Mouse (Mus musculus): ENCODE data around the gene Mgst3.
"Not testable (repeated sequence)": the region's sequence is repeated elsewhere in the genome, so short reads cannot be mapped to it uniquely, and the experiment has no call there.

The Mgst3 gene

DNA sequence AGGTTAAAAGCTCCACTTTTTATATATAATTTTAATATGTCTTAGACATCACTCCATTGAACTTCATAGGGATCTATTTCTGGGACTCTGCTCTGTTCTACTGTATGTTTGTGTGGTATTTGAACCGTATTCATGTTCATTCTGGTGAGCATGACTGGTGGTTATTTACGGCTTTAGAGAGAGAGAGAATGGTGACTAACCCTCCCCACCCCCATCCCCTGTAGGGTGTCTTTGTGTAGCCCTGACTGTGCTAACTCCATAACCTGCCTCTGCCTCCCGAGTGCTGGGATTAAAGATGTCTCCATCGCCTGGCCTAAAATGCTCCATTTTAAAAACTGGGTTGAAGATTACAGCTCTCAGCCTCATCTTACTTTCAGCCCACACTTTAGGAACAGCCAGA, 33.4 kb downstream of the Mgst3 start:
- no peak for DNase-seq (ENCODE audit: low spot score)

- DNase-seq (ENCODE audit: low spot score): no peak
Measured at GRCm38 (mm10) chr1:167358731-167359130, 34.9 kb downstream of the Mgst3 start.

GRCm38 (mm10) chr1:167357387-167357786, 36.3 kb downstream of the Mgst3 start:
- DNase-seq (ENCODE audit: low spot score): no peak

DNA sequence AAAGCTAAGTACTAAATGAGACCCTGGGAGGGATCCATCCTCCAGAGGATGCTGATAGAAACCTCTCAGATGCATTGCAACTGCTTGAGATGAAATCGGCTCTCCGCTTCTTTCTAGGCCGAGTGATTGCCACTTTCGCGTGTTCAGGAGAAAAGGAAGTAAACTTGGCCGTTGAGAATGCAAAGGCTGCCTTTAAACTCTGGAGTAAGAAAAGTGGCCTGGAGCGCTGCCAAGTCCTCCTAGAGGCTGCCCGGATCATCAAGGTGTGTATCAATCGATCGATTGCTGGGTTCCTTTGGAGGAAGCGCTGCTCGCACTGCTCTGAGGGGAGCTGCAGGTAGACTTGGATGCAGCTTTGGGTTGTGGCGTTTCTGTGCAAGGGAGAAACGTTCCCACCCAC, 41.2 kb downstream of the Mgst3 start:
- no peak for DNase-seq (ENCODE audit: low spot score)

GRCm38 (mm10) chr1:167350597-167351415, 42.8 kb downstream of the Mgst3 start:
- DNase-seq (ENCODE audit: low spot score): no peak

DNA sequence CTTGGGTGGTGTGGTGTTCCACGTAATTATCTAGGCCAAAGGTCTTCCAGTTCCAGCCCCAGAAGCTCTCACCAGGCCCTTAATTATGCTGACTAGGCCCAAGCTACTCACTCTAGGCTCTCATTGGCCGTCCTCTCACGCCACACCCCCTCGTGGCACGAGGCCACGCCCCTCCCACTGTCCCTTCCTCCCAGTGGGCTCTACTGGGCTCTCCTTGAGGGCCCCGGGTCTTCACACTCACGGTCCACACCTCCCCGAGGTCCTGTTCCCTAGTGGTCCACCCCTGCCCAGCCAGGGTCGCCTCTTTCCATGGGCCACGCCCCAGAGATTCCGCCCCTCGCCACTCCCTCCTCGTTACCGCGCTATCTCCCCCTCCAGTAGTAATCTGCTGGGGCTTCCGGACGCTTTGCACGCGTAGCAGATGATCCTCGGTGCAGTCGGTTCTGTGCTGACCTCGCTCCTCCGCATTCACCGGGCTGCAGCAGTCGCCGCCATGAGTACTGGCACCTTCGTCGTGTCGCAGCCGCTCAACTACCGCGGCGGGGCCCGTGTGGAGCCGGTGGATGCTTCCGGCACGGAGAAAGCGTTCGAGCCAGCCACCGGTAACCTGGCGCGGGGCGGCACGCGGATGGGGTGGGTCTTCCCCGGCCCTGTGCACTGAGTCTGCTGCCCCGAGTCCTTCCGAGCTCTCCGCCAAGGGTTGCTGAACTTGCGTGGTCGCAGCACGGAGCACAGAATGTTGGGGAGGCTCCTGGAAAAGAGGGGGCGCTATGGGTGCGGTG, 43.6 kb downstream of the Mgst3 start, which contains the start of gene Aldh9a1:
TSS of gene Aldh9a1 (plus strand) at position 177 of the 782 bp plus-strand sequence.
- peak; percentile 77 for DNase-seq (ENCODE audit: low spot score)

- not testable (repeated sequence) for DNase-seq (ENCODE audit: low spot score)
Measured at GRCm38 (mm10) chr1:167349206-167349605, 44.4 kb downstream of the Mgst3 start.

DNA sequence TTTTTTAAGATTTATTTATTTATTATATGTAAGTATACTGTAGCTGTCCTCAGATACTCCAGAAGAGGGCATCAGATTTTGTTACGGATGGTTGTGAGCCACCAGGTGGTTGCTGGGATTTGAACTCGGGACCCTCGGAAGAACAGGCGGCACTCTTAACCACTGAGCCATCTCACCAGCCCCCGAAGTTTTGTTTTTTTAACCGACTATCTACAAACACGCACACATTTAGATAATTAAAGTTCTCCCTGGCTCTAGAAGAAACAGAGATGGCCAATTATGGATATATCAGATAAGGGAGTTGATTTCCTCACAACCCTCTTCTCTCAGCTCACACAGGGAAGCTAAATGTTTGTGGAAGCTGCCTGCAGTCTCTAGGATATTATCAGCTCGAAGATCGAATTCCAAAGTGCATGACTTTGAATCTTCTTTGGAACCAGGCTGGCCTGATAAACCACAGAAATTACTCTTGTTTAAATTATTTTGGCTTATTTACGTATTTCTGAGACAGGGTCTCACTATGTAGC, 47.6 kb downstream of the Mgst3 start:
- DNase-seq (ENCODE audit: low spot score): not testable (repeated sequence)

DNA sequence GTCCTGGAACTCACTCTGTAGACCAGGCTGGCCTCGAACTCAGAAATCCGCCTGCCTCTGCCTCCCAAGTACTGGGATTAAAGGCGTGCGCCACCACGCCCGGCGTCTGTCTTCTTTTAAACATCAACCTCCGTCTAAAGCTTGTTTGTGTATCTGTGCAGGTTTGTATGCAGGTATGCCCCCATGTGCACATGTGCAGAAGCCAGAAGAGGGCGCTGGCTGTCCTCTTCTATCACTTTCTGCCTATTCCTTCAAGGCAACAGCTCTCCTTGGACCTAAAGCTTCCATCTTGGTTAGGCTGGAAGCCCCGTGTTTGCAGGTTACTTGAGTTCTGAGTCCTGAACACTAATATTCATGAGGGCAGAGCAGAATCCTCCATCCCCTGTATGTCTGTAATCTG, 50.8 kb downstream of the Mgst3 start:
- DNase-seq (ENCODE audit: low spot score): no peak

- no peak for DNase-seq (ENCODE audit: low spot score)
Measured at GRCm38 (mm10) chr1:167340910-167341528, 52.6 kb downstream of the Mgst3 start.

DNA sequence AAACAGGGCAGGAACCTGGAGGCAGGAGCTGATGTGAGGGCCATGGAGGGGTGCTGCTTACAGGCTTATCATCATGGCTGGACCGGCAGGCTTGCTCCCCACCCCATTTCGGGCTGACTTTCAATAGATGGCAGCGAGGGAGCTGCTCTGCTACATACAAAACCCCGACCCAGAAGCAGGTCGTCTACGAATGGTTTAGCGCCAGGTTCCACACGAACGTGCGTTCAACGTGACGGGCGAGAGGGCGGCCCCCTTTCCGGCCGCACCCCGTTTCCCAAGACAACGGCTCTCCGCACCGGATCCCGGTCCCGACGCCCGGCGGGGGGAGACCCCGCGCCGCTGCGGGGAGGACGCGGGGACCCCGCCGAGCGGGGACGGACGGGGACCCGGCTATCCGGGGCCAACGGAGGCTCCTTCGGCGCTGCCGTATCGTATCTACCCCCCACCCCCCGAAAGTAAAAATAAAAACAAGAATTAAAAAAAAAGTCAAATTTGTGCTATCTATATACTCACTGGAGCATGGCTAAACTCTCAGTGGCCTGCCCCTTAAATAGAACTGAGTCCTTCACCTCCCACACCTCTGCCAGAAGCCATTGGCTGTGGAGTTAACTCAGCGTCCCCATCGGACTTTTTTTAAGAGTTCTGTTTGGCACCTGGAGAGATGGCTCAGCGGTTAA, 53.4 kb downstream of the Mgst3 start:
- no peak for DNase-seq (ENCODE audit: low spot score)

DNA sequence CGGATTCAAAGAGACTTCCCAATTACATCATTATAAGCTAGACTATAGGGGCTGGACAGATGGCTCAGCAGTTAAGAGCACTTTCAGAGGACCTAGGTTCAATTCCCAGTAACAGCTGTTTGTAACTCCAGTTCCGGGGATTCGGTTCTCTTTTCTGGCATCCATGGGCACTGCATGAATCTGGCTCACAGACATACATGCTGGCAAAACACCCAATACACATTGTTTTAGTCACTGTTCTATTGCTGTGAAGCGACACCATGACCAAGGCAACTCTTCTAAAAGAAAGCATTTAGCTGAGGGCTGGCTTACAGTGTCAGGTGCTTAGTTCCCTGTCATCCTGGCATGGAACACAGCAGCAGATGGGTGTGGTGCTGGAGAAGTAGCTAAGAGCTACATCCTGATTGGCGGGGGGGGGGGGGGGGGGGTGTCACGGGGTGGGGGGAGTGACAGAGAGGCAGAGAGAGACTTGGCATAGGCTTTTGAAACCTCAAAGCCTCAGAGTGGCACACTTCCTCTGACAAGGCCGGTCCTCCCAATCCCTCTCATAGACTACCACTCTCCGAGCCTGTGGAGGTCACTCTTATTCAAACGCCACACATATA, 54.4 kb downstream of the Mgst3 start:
- no peak for DNase-seq (ENCODE audit: low spot score)

DNA sequence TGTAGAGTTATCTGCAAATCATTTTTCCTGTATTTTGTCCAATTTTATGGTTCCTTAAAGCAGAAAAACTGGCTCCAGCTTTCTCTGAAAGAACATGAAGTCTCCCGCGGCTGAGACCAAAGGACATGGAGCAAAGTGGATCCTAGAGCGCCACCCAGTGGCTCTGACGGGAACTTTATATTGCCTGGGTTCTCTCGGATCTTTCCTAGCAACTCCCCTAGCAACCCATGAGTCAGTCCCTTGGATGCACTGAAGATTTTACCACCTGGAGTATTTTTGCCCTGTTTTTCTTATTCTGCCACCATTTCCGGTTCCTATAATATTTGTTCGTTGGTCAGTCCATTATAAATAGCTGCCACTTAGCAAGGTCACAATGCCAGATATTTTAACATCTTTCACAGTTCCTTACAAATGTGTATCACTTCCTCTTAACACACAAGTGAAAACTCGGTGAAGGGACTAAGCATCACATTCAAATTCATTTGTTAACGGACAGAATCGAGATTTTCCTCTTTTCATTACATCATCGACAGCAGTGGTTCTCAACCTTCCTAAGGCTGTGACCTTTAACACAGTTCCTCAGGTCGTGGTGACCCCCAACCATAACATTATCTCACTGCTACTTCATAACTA, 56.1 kb downstream of the Mgst3 start:
- DNase-seq (ENCODE audit: low spot score): peak; percentile 88

GRCm38 (mm10) chr1:167336398-167336797, 57.2 kb downstream of the Mgst3 start:
- no peak for DNase-seq (ENCODE audit: low spot score)

DNA sequence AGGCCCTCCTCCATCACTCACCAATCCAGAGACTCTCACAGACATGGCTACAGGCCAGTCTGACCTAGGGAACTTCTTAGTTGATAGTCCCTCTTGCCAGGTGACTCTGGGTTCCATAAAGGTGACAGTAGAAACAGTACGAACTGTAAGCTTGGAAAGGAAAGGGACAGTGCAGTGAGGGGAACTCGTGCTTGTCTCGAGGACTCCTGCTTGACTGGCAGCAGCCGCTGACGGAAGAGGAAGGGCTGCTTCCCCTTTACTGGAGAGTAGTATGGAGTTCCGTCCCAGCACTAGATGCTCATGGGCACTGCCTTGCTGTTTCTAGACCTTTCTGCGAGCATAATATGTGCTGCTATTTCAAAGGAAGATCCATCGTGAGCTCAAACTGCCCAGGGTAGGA, 62.5 kb downstream of the Mgst3 start:
- DNase-seq (ENCODE audit: low spot score): no peak

DNA sequence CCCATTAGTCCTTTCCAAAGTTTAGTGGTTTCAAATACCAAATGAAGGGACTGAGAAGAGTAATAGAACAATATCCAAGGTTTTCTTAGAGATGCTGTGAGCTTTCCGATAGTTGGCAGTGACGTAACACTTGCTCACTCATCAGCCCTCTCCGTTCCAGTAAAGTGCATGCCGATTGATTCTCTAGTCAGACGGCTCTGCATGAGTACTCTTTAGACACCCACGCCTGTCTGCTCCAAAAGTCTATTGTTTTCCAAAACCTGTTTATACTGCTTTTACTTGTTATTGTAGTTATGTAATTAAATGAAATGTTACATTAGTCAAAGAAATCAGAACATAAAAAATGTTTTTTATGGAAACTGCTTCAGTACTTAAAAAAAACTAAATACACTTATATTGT, 64.9 kb downstream of the Mgst3 start:
- no peak for DNase-seq (ENCODE audit: low spot score)
